Mouse (Mus musculus): Measurements from ENCODE around the gene Ldlrap1.

GRCm38 (mm10) chr4:134797621-134798020, 29.8 kb upstream of the Ldlrap1 start:
- no peak for TF ChIP-seq EP300 (IDR thresholded peaks at IDR 0.05; ENCODE audit: insufficient read depth, low read depth, low read length)
- no peak for TF ChIP-seq CTCF (IDR thresholded peaks at IDR 0.05)
- no peak for TF ChIP-seq POLR2A (IDR thresholded peaks at IDR 0.05; ENCODE audit: insufficient read depth, low read depth, low read length)
